Mouse (Mus musculus): Measurements from ENCODE around the gene 1600012H06Rik. TPM values are rescaled to one million over a fixed set of nuclear protein-coding genes. Genes with fewer than 3 reads are reported as not detected.

The 1600012H06Rik gene
- total RNA-seq, 2 experiments from 2014 or later, result 12.2 to 14.9 TPM

Other genes starting within 250 kb of the 1600012H06Rik start
- 1 to 10 TPM; 4.6 to 5.6 TPM for gene Thbs2, start 248.9 kb upstream of the 1600012H06Rik start, total RNA-seq (2021)
- 1 to 10 TPM; 3.0 to 3.9 TPM for gene Wdr27, start within 50 bp of the 1600012H06Rik start, total RNA-seq (2021)
- gene Phf10, start 18.1 kb downstream of the 1600012H06Rik start, total RNA-seq (2021), result 10 to 100 TPM; 57.6 to 57.9 TPM
- 1 to 10 TPM; 4.9 to 5.4 TPM for gene 9030025P20Rik, start 35.3 kb downstream of the 1600012H06Rik start, total RNA-seq (2021)
- not detected for gene Gm3417, start 35.6 kb downstream of the 1600012H06Rik start, total RNA-seq (2021)
- gene Gm3435, start 67.0 kb downstream of the 1600012H06Rik start, total RNA-seq (2021), result 1 to 10 TPM; 3.6 to 5.5 TPM
- 10 to 100 TPM; 46.5 to 53.4 TPM for gene Ermard, start 98.0 kb downstream of the 1600012H06Rik start, total RNA-seq (2021)
- gene Tcte3, start 98.3 kb downstream of the 1600012H06Rik start, total RNA-seq (2021), result 1 to 10 TPM; 1.1 to 1.5 TPM
- gene Gm3448, start 98.4 kb downstream of the 1600012H06Rik start, total RNA-seq (2021), result 1 to 10 TPM; 7.4 to 7.9 TPM

Measured in left cerebral cortex, adult 18-20 months (tissue).